Mouse (Mus musculus): ENCODE data around the gene Btbd9.

DNA sequence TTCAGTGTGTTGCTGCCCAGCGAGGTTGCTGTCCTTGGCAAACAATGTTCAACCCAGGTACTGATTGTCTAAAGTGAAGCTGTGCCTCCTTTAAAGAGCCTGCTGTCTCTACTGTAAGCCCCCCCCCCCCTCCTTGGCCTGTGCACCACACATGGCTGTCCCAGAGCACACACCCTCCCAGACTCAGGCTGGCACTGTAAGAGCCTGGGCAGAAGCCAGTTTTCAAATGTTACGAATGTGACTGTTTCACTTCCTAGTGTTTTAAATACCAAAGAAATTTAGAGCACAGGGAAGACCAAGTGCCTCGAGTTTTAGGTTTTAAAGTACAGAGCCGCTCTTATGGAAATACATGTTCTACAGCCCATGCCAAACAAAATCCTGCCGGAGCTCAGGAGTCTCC is 336.8 kb downstream of the Btbd9 start:
- TF ChIP-seq CTCF (IDR thresholded peaks at IDR 0.05; ENCODE audit: borderline replicate concordance, insufficient read depth, low read depth, low read length) (no peak), POLR2A (IDR thresholded peaks at IDR 0.05; ENCODE audit: borderline replicate concordance, insufficient read depth, low read length) (no peak)
